Mouse (Mus musculus): ENCODE measurements around the gene Rhpn2. TPM values are rescaled to one million over a fixed set of nuclear protein-coding genes. Genes with fewer than 3 reads are reported as not detected.
"Not testable (repeated sequence)": the region's sequence is repeated elsewhere in the genome, so short reads cannot be mapped to it uniquely, and the experiment has no call there.

Rhpn2 gene
- total and polyA plus RNA-seq, 2 experiments from 2014 or later, result 1.7 to 3.5 TPM

DNA sequence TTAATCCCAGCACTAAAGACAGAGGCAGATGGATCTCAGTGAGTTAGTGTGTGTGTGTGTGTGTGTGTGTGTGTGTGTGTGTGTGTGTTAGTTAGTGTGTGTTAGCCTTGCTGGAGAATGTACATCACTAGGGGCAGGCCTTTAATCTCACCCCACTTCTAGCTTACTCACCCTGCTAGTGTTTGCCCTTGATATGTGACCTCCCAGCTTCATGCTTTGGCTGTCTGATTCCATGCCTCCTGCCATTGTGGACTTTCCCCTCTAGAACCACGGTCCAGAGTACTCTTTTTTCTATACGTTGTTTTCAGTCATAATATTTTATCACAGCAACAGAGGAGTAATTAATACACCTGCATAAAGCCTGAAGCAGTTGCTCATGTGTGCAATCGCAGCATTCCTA is 22.8 kb upstream of the Rhpn2 start:
- WGBS, result 96% methylated on average over 3 of the region's 3 CpGs
- TF ChIP-seq CTCF (IDR thresholded peaks at IDR 0.05), result no peak
- Histone ChIP-seq H3K36me3 (ENCODE audit: insufficient read depth, low read length) (peaks cover 34% of the 10 kb centered on the region), H3K4me2 (ENCODE audit: low read depth, low read length, poor library complexity, severe bottlenecking) (no peak overlapping the region), H3K9ac (replicated peaks; ENCODE audit: low read length, poor library complexity, severe bottlenecking) (no peak overlapping the region), H3K4me1 (ENCODE audit: insufficient read depth, low read length) (no peaks in the 10 kb centered on the region), H3K27me3 (ENCODE audit: insufficient read depth, low read length) (no peaks in the 10 kb centered on the region), H3K27ac (ENCODE audit: low read depth, low read length) (no peak overlapping the region), H3K4me3 (ENCODE audit: low read depth, low read length) (no peak overlapping the region), H3K9me3 (ENCODE audit: low read length) (no peaks in the 10 kb centered on the region)
- DNase-seq (ENCODE audit: low spot score) (no peak), ATAC-seq (ENCODE audit: low FRiP score) (no peak)

GRCm38 (mm10) chr7:35314156-35314555 is 19.8 kb upstream of the Rhpn2 start:
- H3K9ac ChIP-seq (replicated peaks; ENCODE audit: low read length, poor library complexity, severe bottlenecking), result no peak overlapping the region
- ATAC-seq (ENCODE audit: low FRiP score), result no peak

DNA sequence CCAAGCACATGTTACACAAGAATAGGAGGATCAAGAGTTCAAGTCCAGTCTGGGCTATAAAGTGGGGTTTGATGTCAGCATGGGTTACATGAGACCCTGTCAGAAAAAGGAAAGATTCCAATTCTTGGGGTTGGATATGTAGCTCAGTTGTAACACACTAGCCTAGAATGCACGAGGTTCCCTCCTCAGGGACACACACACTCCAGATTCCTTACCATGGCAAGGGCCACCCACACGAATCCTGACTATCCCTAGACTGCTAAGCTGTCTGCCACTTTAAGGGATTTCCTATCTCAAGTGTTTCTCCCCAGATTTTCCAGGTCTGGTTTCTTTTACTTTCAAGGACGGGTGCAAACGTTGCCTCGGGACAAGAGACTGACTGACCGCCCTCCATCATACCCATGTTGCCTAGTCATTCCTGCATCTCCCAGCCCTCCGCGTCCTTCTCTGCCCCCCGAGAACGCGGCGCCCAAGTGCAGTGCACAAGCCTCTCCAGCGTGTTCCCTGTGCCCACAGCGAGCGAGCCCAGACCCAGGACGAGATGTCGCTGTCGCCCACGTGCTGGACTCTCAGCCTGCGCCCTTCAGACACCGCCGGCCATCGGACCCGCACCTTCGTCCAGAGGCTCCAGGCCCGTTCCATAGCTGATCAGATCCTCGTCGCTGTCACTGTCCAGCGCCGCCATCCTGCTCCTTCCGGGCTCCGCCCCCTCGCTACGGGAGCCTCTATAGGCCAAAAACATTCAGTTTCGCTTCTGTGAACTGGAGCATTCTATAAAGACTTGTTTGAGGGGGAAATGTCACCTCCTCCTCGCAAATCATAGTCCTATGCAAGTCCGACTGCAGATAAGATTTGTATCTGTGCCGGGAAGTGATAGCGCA is 16.0 kb upstream of the Rhpn2 start, which contains the start of gene Gpatch1:
TSS of gene Gpatch1 (minus strand) at position 712 of the 881 bp plus-strand sequence.
- ATAC-seq (ENCODE audit: low FRiP score), result peak; percentile 86

More at GRCm38 (mm10) chr7:35314156-35314555, 19.8 kb upstream of the Rhpn2 start:
- 0 out of 2 replicates have a peak, but pooled peaks cover 3% of the 10 kb centered on the region for H3K4me1 ChIP-seq (ENCODE audit: insufficient read depth, low read length)
- no peak overlapping the region for H3K27ac ChIP-seq (ENCODE audit: low read depth, low read length)
- DNase-seq (ENCODE audit: low spot score), result no peak
- H3K4me3 ChIP-seq (ENCODE audit: low read depth, low read length), result no peak overlapping the region
- TF ChIP-seq CTCF (IDR thresholded peaks at IDR 0.05), result no peak
- no peaks in the 10 kb centered on the region for H3K9me3 ChIP-seq (ENCODE audit: low read length)
- H3K27me3 ChIP-seq (ENCODE audit: insufficient read depth, low read length), result no peaks in the 10 kb centered on the region
- H3K36me3 ChIP-seq (ENCODE audit: insufficient read depth, low read length), result peaks cover 9% of the 10 kb centered on the region
- no peak overlapping the region for H3K4me2 ChIP-seq (ENCODE audit: low read depth, low read length, poor library complexity, severe bottlenecking)

DNA sequence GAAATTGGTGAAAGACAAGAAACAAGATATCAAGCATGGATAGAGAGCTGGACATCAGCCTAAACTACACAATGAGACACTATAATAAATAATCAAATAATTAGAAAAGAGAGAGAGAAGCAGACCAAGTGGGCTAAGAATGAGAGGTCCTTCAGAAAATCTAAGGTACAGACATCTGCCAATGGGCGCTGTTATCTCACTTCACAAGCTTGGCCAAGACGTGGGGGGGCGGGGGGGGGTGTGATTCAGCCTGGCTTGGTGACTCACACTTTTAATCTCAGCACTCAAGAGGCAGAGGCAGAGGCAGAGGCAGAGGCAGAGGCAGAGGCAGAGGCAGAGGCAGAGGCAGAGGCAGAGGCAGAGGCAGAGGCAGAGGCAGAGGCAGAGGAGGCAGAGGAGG is 14.7 kb upstream of the Rhpn2 start:
- H3K4me3 ChIP-seq (ENCODE audit: low read depth, low read length); H3K36me3 ChIP-seq (ENCODE audit: insufficient read depth, low read length); H3K9me3 ChIP-seq (ENCODE audit: low read length); H3K27me3 ChIP-seq (ENCODE audit: insufficient read depth, low read length); ATAC-seq (ENCODE audit: low FRiP score); H3K4me2 ChIP-seq (ENCODE audit: low read depth, low read length, poor library complexity, severe bottlenecking); DNase-seq (ENCODE audit: low spot score); H3K9ac ChIP-seq (replicated peaks; ENCODE audit: low read length, poor library complexity, severe bottlenecking); H3K27ac ChIP-seq (ENCODE audit: low read depth, low read length); H3K4me1 ChIP-seq (ENCODE audit: insufficient read depth, low read length): not testable (repeated sequence)
- 80% methylated on average over 3 of the region's 3 CpGs for WGBS

More for the DNA sequence above, 16.0 kb upstream of the Rhpn2 start, which contains the start of gene Gpatch1:
- TF ChIP-seq CTCF (IDR thresholded peaks at IDR 0.05), result peak; percentile 42
- peak within 1 kb of the TSS; percentile 93 for H3K9ac ChIP-seq (replicated peaks; ENCODE audit: low read length, poor library complexity, severe bottlenecking)
- H3K4me1 ChIP-seq (ENCODE audit: insufficient read depth, low read length), result peaks cover 3% of the 10 kb centered on the region; the same call in 1 of the 2 replicates
- H3K27me3 ChIP-seq (ENCODE audit: insufficient read depth, low read length), result no peaks in the 10 kb centered on the region
- no peaks in the 10 kb centered on the region for H3K9me3 ChIP-seq (ENCODE audit: low read length)
- H3K4me3 ChIP-seq (ENCODE audit: low read depth, low read length), result peak within 1 kb of the TSS; percentile 87
- peak within 1 kb of the TSS; percentile 80 for H3K27ac ChIP-seq (ENCODE audit: low read depth, low read length)
- H3K4me2 ChIP-seq (ENCODE audit: low read depth, low read length, poor library complexity, severe bottlenecking), result peak within 1 kb of the TSS; percentile 71
- H3K36me3 ChIP-seq (ENCODE audit: insufficient read depth, low read length), result no peaks in the 10 kb centered on the region
- peak; percentile 92 for DNase-seq (ENCODE audit: low spot score)
- 2% methylated on average over 39 of the region's 39 CpGs for WGBS

GRCm38 (mm10) chr7:35319755-35320154 is 14.2 kb upstream of the Rhpn2 start:
- no peak overlapping the region for H3K4me3 ChIP-seq (ENCODE audit: low read depth, low read length)
- 78% methylated on average over 4 of the region's 4 CpGs for WGBS
- ATAC-seq (ENCODE audit: low FRiP score) (no peak), DNase-seq (ENCODE audit: low spot score) (no peak)
- no peaks in the 10 kb centered on the region for H3K27me3 ChIP-seq (ENCODE audit: insufficient read depth, low read length)
- H3K36me3 ChIP-seq (ENCODE audit: insufficient read depth, low read length), result no peaks in the 10 kb centered on the region
- no peak overlapping the region for H3K4me2 ChIP-seq (ENCODE audit: low read depth, low read length, poor library complexity, severe bottlenecking)
- no peaks in the 10 kb centered on the region for H3K9me3 ChIP-seq (ENCODE audit: low read length)
- H3K4me1 ChIP-seq (ENCODE audit: insufficient read depth, low read length), result peaks cover 3% of the 10 kb centered on the region; the same call in 1 of the 2 replicates
- no peak overlapping the region for H3K27ac ChIP-seq (ENCODE audit: low read depth, low read length)
- no peak for TF ChIP-seq CTCF (IDR thresholded peaks at IDR 0.05)
- no peak overlapping the region for H3K9ac ChIP-seq (replicated peaks; ENCODE audit: low read length, poor library complexity, severe bottlenecking)

DNA sequence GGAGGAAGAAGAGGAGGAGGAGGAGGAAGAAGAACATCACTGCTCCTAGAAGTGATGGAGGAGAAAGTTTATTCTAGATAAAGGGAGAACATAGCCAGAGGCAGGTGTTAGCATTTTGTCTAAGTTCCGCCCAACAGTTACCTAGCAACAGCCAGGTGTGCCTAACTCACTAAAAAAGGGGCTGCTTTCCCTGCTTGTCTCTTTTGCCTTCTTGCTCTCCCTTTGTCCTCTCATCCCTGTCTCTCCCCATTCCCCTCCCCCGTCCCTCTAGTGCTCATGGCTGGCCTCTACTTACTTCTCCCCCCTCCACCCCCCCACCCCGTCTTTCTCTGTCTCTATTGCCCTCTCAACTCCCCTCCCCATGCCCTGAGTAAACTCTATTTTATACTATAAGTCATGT is 11.8 kb upstream of the Rhpn2 start:
- TF ChIP-seq CTCF (IDR thresholded peaks at IDR 0.05), result no peak
- no peaks in the 10 kb centered on the region for H3K36me3 ChIP-seq (ENCODE audit: insufficient read depth, low read length)
- H3K4me1 ChIP-seq (ENCODE audit: insufficient read depth, low read length), result peaks cover 2% of the 10 kb centered on the region; the same call in 1 of the 2 replicates
- WGBS, result 47% methylated on average over 3 of the region's 3 CpGs
- H3K9ac ChIP-seq (replicated peaks; ENCODE audit: low read length, poor library complexity, severe bottlenecking), result no peak overlapping the region
- no peaks in the 10 kb centered on the region for H3K27me3 ChIP-seq (ENCODE audit: insufficient read depth, low read length)
- H3K4me2 ChIP-seq (ENCODE audit: low read depth, low read length, poor library complexity, severe bottlenecking), result no peak overlapping the region
- no peak overlapping the region for H3K27ac ChIP-seq (ENCODE audit: low read depth, low read length)
- ATAC-seq (ENCODE audit: low FRiP score), result no peak
- H3K4me3 ChIP-seq (ENCODE audit: low read depth, low read length), result no peak overlapping the region
- DNase-seq (ENCODE audit: low spot score), result peak; percentile 42
- H3K9me3 ChIP-seq (ENCODE audit: low read length), result no peaks in the 10 kb centered on the region
